Mouse (Mus musculus) frontal cortex, adult (tissue): ENCODE data around the gene Gclc.
A peak's percentile ranks its signal among the peaks of the same experiment; 100 is the strongest.

Source experiments
- ATAC-seq: cut with Nextera tagmentation; 2 replicates; pipeline ENCODE4 v1.9.2; 2017; ENCODE audit warnings: mild to moderate bottlenecking, moderate library complexity, mixed read lengths; ENCODE audit not compliant: low TSS enrichment

The Gclc gene

GRCm38 (mm10) chr9:77783006-77783405, 28.7 kb downstream of the Gclc start:
- ATAC-seq = no peak

GRCm38 (mm10) chr9:77785466-77785865, 31.1 kb downstream of the Gclc start:
- peak; percentile 90 for ATAC-seq

GRCm38 (mm10) chr9:77787936-77788335, 33.6 kb downstream of the Gclc start:
- ATAC-seq = no peak

- peak; percentile 82 for ATAC-seq
Observed at GRCm38 (mm10) chr9:77789615-77790348, 35.4 kb downstream of the Gclc start.

- no peak for ATAC-seq
Observed at GRCm38 (mm10) chr9:77793838-77794237, 39.5 kb downstream of the Gclc start.

- ATAC-seq = 0 out of 2 replicates have a peak, but pooled peaks have one; percentile 32
Observed at GRCm38 (mm10) chr9:77802461-77802860, 48.1 kb downstream of the Gclc start.

GRCm38 (mm10) chr9:77806426-77806825, 52.1 kb downstream of the Gclc start:
- ATAC-seq = peak; percentile 24; the same call in 1 of the 2 replicates

GRCm38 (mm10) chr9:77806842-77807668, 52.7 kb downstream of the Gclc start:
- peak; percentile 85 for ATAC-seq

- ATAC-seq = no peak
Observed at GRCm38 (mm10) chr9:77808481-77808880, 54.1 kb downstream of the Gclc start.

- ATAC-seq = no peak
Observed at GRCm38 (mm10) chr9:77818858-77819257, 64.5 kb downstream of the Gclc start.

GRCm38 (mm10) chr9:77819318-77819717, 65.0 kb downstream of the Gclc start:
- no peak for ATAC-seq

- no peak for ATAC-seq
Observed at GRCm38 (mm10) chr9:77820836-77821235, 66.5 kb downstream of the Gclc start.

GRCm38 (mm10) chr9:77825380-77825961, 71.1 kb downstream of the Gclc start:
- no peak for ATAC-seq

- no peak for ATAC-seq
Observed at GRCm38 (mm10) chr9:77826237-77826636, 71.9 kb downstream of the Gclc start.

GRCm38 (mm10) chr9:77828531-77828965, 74.2 kb downstream of the Gclc start:
- no peak for ATAC-seq

- ATAC-seq = no peak
Observed at GRCm38 (mm10) chr9:77834259-77834993, 80.1 kb downstream of the Gclc start.

GRCm38 (mm10) chr9:77835122-77835521, 80.8 kb downstream of the Gclc start:
- no peak for ATAC-seq

GRCm38 (mm10) chr9:77835756-77836155, 81.4 kb downstream of the Gclc start:
- ATAC-seq = no peak

GRCm38 (mm10) chr9:77838586-77838985, 84.3 kb downstream of the Gclc start:
- ATAC-seq = no peak
